Mouse (Mus musculus) 3134 (cell line): ENCODE measurements around the gene Qrsl1.

Experiments used
- DNase-seq: peaks from one replicate; pipeline ENCODE4 v3.0.0-alpha.2; 2011; ENCODE audit warnings: low spot score; ENCODE audit not compliant: insufficient read length; ENCODE audit errors: extremely low read depth

Qrsl1 gene

DNA sequence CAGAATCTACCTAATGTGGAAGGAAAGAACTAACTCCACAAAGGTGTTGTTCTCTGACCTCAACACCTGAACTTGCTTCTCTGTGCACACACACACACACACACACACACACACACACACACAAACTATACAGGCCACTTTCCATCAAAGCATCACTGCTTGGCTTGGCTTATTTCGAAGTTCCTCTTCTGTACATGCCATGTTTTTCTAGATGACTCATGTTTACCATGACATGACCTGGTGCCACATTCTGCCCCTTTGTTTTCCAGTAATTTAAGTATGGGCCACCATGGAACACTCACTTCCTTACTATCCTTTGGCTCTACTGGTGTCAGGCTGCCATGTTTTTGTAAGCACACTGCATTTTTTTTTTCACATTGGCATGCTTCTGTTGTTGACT lies 30.1 kb downstream of the Qrsl1 start:
- no peak for DNase-seq

DNA sequence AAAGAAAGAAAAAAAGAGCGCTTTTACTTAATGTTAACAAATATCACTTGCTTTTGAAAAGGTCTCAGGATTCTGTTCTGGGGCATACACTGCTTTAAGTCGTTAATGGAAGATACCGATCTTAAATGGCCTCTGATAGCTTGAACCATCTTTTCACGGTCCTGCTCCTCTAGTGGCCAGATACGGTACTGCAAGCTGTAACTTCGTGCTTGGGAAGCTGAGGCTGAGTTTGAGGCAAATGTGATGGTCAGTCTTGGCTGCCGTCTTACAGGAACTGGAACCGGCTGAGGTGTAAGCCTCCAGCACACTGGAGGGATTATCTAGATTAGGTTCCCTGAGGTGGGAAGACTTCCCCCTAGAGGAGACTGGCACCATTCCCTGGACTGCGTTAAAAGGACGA lies 30.8 kb downstream of the Qrsl1 start:
- no peak for DNase-seq

DNA sequence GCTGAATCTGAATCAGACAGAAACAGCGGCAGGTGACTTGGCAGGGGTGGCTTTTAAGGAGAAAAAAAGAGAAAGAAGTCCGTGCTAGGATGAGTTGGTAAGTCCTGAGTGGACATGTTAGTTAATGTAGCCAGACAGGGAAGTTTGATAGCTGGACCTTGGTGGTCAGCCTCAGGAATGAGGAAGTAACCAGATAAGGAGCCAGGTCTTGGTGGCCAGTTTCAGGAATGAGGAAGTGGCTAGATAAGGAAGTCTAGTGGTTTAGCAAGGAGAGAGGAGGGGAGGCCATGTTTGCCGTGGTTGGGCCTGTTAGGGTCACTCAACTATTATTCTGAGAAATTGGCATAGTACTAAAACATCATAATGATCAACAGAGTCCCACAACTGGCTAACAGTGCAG lies 45.2 kb downstream of the Qrsl1 start:
- DNase-seq: no peak

DNA sequence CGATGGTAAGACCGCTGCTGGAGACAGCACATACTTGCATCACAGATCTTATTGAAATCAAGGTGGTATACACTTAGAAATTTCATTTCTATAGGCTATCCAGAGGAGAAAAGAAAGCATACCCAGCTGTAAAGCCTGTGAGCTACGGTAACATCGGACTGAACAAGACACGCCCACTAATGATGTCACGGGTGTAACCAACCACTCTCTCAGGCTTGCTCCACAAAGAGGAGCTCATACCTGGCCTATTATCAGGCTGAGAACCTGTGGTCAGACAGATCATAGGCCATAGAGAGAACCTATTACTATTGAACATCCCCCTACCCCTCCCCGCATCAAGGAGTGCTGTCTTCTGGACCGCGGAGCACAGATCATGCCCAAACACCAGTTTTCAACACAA lies 45.6 kb downstream of the Qrsl1 start:
- no peak for DNase-seq

DNA sequence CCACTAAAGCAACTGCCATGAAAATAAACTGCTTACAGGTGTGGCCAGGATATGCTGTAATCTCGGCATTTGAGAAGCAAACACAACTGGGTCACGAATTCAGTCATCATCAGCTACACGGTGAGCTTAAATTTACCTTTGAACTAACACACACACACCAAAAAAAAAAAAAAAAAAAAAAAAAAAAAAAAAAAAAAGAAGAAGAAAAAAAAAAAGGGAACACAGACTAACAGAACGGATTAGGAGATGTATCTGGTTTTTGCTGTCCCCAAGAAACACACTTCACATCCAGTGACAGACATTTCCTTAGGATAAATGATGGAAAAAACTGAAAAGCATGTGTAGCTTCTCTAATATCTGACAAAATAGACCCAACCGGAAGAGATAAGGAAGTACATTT lies 49.6 kb downstream of the Qrsl1 start:
- no peak for DNase-seq

DNA sequence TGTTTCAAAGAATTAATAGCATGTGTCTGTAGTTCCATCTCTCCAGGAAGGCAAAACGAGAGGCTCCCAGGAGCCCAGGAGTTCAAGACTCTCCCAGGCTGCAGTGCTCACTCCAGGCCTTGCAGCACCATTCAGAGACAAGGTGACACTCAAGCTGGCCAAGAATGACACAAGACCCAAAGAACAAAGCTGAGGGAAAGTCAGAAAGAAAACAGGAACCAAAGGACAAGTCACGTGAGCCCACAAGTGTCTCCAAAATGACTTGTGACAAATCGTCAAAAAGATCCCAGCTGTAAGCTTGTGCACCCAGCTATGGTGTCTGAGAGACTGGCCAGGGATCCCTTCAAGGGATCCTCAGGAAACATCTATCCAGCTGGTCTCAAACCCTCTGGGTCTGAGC lies 52.1 kb downstream of the Qrsl1 start:
- no peak for DNase-seq

- DNase-seq: no peak
These were observed 55.4 kb downstream of the Qrsl1 start for GRCm38 (mm10) chr10:43846141-43846622.

DNA sequence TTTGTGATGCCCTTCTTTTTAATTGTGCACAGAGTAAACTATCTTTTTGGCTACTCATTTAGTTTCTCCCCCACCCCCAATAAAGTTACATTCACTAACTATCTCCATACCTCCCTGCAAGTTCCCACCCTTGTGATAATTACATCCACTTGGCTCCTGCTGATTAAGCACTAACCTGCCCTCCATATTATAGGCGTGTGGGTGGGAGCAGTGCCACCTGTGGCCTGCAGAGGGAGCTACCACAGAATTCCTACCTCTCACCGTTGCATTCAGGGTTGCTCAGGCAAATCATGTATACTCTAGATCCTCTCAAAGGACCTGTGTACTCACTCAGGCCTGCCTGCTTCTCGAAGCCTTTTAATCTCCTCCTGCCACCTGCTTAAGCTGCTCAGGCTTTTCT lies 56.1 kb downstream of the Qrsl1 start:
- DNase-seq: no peak

DNA sequence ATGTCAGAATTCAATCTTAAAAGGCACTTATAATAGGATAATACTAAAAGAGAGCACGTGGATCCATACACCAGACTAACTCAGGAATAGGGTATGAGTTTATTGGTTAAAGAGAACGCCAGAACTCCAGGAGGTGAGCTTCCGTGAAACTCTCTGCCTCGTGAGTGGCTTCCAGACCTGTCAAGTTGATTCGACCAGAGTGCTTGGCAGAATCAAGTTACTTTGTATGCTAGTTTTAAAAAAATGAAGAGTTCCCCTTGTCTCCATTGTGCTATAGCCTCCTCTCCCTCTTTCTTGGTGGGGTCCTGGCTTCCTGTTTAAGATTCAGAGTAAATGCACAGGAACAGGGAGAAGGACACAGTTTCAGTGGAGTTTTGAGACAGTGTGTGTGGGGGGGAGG lies 60.1 kb downstream of the Qrsl1 start:
- no peak for DNase-seq

- no peak for DNase-seq
These were observed 68.7 kb downstream of the Qrsl1 start for GRCm38 (mm10) chr10:43832868-43833267.

- DNase-seq: no peak
These were observed 71.1 kb downstream of the Qrsl1 start for GRCm38 (mm10) chr10:43830251-43831018.

DNA sequence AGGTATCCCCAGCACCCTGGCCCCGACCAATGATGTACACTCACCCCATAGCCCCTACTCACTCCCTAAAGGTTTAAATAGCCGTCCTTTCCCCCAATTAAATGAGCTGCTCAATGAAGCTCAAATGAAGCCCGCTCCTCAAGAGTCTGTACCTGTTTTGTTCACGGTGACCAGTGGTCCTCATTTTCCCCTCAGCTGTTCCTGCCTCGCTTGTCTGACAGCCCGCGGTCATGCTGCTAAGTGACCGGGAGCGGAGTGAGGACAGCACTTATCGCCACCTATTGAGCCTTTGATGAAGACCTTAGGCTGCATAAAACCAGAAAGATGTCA lies 72.9 kb downstream of the Qrsl1 start:
- no peak for DNase-seq

DNA sequence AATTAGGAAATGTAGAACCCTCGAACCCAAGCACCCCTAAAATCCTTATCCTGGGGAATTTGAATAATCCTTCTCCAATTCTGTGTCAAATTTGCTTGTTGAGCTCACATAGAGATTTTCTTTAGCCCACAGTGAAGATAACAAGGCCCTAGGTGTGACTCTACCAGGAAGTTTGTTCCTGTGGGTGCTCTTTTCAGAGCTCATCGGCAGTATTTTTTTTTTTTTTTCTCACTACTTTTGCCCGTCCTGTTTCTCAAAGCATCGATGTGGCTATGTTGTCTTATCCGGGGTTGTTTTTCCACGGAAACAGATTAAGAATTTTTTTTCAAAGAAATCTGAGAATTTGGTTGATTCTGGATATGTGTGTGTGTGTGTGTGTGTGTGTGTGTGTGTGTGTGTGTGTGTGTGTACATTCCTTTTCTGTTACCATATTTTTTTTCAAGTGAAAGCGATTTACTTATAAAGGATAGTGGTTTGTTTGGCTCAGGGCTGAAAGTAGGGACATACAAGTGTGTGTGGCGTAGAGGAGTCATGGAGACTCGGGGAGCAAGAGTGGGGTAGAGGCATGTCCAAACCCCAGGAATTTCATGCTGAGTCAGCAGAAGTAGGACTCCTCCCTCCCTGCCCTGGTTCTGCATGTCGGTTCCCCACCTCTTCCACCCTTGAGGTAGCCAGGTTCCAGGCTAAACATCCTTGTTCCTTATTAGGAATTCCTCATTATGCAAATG lies 73.4 kb downstream of the Qrsl1 start:
- no peak for DNase-seq

- DNase-seq: no peak
These were observed 74.5 kb downstream of the Qrsl1 start for GRCm38 (mm10) chr10:43826773-43827621.

DNA sequence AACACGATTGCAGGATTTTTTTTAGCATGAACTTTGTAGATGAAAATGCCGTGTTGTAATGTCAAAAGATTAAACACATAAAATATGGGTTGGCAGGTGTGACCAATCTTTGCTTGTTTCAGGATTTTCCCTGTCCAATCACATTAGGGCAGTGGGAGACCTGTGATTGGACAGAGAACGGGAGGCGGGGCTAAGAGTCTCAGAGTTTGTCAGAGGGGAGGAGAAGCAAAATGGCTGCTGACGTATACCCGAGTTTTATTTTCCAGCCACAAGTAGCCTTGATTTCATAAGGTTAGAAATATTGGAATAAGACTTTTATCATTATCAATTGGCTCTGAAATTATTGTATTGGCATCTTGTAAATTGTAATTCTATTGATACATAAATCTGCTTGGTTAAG lies 75.8 kb downstream of the Qrsl1 start:
- DNase-seq: no peak

GRCm38 (mm10) chr10:43824713-43825112 lies 76.8 kb downstream of the Qrsl1 start:
- DNase-seq: no peak
